Mouse (Mus musculus) neural tube, embryonic 14.5 days (tissue): ENCODE results near the gene Gm27179. TPM values are rescaled to one million over a fixed set of nuclear protein-coding genes. Genes with fewer than 3 reads are reported as not detected.
A peak's percentile ranks its signal among the peaks of the same experiment; 100 is the strongest.
"Not testable (repeated sequence)": the region's sequence is repeated elsewhere in the genome, so short reads cannot be mapped to it uniquely, and the experiment has no call there.

Source experiments
- ATAC-seq: fragments of 200-750 bp; cut with Nextera tagmentation; 2 replicates; pipeline ENCODE4 v1.8.0; 2017; ENCODE audit warnings: low read depth, mild to moderate bottlenecking, moderate TSS enrichment, moderate library complexity
- H3K27ac ChIP-seq: fragments of 300-500 bp; sonication (generic); 2 replicates; pipeline ENCODE4 v1.5.1; 2014; ENCODE audit warnings: low read depth, mild to moderate bottlenecking, control low read depth, low read length, moderate library complexity, mixed read lengths
- H3K27me3 ChIP-seq: fragments of 300-500 bp; sonication (generic); 2 replicates; pipeline ENCODE4 v1.6.1; 2014; ENCODE audit warnings: low read length; ENCODE audit not compliant: control insufficient read depth, insufficient read depth
- H3K36me3 ChIP-seq: fragments of 300-500 bp; sonication (generic); 2 replicates; pipeline ENCODE4 v1.6.1; 2014; ENCODE audit warnings: low read length, mixed read lengths; ENCODE audit not compliant: control insufficient read depth, insufficient read depth
- H3K4me1 ChIP-seq: fragments of 300-500 bp; sonication (generic); 2 replicates; pipeline ENCODE4 v1.6.1; 2014; ENCODE audit warnings: low read length; ENCODE audit not compliant: control insufficient read depth, insufficient read depth
- H3K4me2 ChIP-seq: fragments of 300-500 bp; sonication (generic); 2 replicates; pipeline ENCODE4 v1.6.1; 2014; ENCODE audit warnings: mild to moderate bottlenecking, low read depth, low read length, control low read depth
- H3K4me3 ChIP-seq: fragments of 300-500 bp; sonication (generic); 2 replicates; pipeline ENCODE4 v1.5.1; 2014; ENCODE audit warnings: low read depth, low read length, control low read depth, mixed read lengths
- H3K9ac ChIP-seq: fragments of 300-500 bp; sonication (generic); replicated peaks from 2 replicates; pipeline ENCODE4 v1.6.1; 2014; ENCODE audit warnings: low read depth, mild to moderate bottlenecking, control low read depth, low read length, mixed read lengths
- H3K9me3 ChIP-seq: fragments of 300-500 bp; sonication (generic); 2 replicates; pipeline ENCODE4 v1.6.1; 2016; ENCODE audit warnings: low read length; ENCODE audit not compliant: control insufficient read depth
- WGBS: fragments of 180-500 bp; shearing (Covaris S2); extraction: QIAGEN DNeasy Blood & Tissue Kit; methylation state at CpG from one replicate; pipeline ENCODE4 v1.1.7; 2014; 5-methylcytosine and 5-hydroxymethylcytosine counted together
- polyA plus RNA-seq: library from polyadenylated mRNA; unstranded; fragments of >200 nt; fragmentation: Nextera tagmentation; extraction: Ambion mirVana; gene quantifications from 2 replicates; pipeline ENCODE4 v1.2.1, GENCODE M21; 2014

Gm27179 gene
- not detected in 2 replicates for polyA plus RNA-seq

DNA sequence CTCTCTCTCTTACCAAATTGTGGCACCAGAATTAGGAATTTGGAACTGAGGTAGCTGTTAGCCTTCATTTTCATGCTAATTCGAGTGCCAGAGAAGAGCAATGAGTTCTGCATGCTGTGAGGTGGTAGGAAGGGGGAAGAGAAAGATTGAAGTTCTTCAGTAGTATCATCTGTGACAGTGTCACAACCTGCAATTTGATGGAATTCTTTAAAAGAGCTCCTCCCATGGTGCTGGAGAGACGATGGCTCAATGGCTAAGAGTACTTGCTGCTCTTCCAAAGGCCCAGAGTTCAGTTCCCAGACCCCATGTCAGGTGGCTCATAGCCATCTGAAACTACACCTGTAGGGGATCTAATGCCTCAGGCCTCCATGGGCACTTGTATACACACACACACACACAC lies at the start of gene Gm27179:
Gm27179 (minus strand) TSS at position 101 of the 400 bp plus-strand sequence.
- not testable (repeated sequence) for H3K4me3 ChIP-seq, H3K9ac ChIP-seq, H3K9me3 ChIP-seq, ATAC-seq, H3K27ac ChIP-seq, H3K4me2 ChIP-seq, H3K36me3 ChIP-seq, H3K27me3 ChIP-seq, H3K4me1 ChIP-seq
- WGBS = no CpG with 5 or more reads among the region's 2 CpGs

DNA sequence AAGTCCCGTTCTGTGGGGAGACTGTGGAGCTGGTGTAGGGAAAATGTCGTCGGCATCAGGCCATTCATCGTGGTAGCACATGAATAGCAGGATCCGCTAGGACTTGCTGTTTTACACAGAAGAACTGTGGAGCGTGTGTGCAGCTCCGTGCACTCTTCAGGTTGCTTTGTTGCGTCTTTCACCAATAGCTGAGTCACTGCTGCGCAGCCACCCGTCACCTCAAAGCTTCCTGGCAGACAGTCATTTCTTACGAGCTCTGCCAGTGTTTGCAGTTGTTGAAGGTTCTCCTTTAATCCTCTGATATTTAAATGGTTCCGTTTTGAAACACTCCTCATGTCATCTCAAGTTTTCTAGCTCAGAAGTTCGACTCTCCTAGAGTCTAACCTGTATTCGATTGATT lies 45.2 kb upstream of the Gm27179 start:
- not testable (repeated sequence) for H3K36me3 ChIP-seq, ATAC-seq, H3K4me2 ChIP-seq, H3K4me1 ChIP-seq, H3K4me3 ChIP-seq, H3K27me3 ChIP-seq, H3K9ac ChIP-seq, H3K27ac ChIP-seq, H3K9me3 ChIP-seq
- WGBS = no CpG with 5 or more reads among the region's 14 CpGs

GRCm38 (mm10) chr14:69556820-69557219 lies 44.5 kb upstream of the Gm27179 start:
- not testable (repeated sequence) for ATAC-seq, H3K36me3 ChIP-seq, H3K9me3 ChIP-seq, H3K9ac ChIP-seq, H3K4me3 ChIP-seq, H3K4me2 ChIP-seq, H3K27me3 ChIP-seq, H3K27ac ChIP-seq, H3K4me1 ChIP-seq
- WGBS = no CpG with 5 or more reads among the region's 8 CpGs

- ATAC-seq = peak; percentile 96
- no CpG with 5 or more reads among the region's 68 CpGs for WGBS
- not testable (repeated sequence) for H3K4me2 ChIP-seq, H3K4me1 ChIP-seq, H3K36me3 ChIP-seq, H3K9ac ChIP-seq, H3K27me3 ChIP-seq, H3K27ac ChIP-seq, H3K4me3 ChIP-seq, H3K9me3 ChIP-seq
Measured at GRCm38 (mm10) chr14:69555110-69555831, 42.9 kb upstream of the Gm27179 start, which contains the start of gene Entpd4b. Gene Entpd4b (plus strand): TSS chr14:69555424.

DNA sequence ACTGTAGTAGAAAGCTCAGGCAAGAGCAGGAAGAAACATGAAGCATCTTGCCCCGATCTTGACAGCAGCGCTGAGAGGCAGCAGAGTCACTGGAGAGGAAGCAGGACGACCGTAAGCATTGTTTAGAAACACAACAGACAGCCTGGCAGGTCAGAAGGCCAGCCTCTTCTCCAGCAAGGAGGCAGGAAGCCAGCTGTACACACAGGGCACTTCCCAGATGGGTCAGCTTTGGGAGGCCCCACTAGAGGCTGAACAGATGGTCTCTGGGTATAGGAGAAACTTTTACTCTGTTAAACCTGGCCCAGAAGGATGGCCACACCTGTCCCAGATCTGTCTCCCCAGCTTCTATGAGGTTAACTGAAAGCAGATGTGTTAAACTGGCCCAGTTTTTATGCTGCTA lies 35.0 kb upstream of the Gm27179 start:
- not testable (repeated sequence) for H3K4me3 ChIP-seq, H3K4me2 ChIP-seq, H3K27me3 ChIP-seq, ATAC-seq, H3K27ac ChIP-seq, H3K36me3 ChIP-seq, H3K9ac ChIP-seq, H3K4me1 ChIP-seq, H3K9me3 ChIP-seq
- WGBS = no CpG with 5 or more reads among the region's 4 CpGs

DNA sequence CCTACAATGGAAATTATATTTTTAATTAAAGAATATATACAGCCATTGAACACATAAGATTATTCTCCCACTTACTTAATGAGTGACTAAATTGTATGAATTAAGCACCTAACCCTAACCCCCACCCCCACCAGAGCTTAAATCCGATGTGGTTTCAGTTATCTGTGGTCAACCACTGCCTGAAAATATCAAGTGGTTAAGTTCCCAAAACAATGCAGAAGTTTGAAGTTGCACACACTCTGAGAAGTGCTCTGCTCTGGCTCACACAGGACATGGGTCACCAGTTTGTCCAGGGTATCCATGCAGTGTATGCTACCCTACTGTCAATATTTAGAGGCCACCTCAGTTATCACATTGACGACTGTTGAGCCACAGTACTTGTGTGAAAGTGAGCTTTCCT lies 32.7 kb upstream of the Gm27179 start:
- H3K9ac ChIP-seq, H3K27me3 ChIP-seq, H3K9me3 ChIP-seq, H3K27ac ChIP-seq, H3K4me3 ChIP-seq, ATAC-seq, H3K4me2 ChIP-seq, H3K4me1 ChIP-seq, H3K36me3 ChIP-seq: not testable (repeated sequence)
- WGBS = no CpG with 5 or more reads among the region's 2 CpGs

DNA sequence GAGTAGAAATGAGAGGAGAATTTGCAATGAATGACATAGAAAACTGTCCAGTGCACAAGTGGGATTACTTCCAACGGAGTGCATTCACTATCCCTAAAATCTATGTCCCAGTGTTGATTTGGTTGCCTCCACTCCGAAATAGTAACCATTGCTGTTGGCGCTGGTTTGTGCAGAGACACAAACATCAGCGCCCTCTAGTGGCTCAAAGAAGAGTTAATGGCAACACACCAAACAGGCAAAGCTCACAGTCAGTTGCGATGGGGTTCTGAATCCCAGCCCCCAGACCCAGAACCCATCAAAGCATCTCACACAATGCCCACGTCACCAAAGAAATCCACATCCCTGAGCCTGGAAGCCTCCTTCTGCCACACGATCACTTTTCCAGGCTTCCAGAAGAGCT lies 31.7 kb upstream of the Gm27179 start:
- H3K9me3 ChIP-seq, H3K9ac ChIP-seq, H3K4me3 ChIP-seq, H3K27ac ChIP-seq, H3K36me3 ChIP-seq, H3K4me1 ChIP-seq, ATAC-seq, H3K27me3 ChIP-seq, H3K4me2 ChIP-seq: not testable (repeated sequence)
- WGBS = no CpG with 5 or more reads among the region's 7 CpGs

DNA sequence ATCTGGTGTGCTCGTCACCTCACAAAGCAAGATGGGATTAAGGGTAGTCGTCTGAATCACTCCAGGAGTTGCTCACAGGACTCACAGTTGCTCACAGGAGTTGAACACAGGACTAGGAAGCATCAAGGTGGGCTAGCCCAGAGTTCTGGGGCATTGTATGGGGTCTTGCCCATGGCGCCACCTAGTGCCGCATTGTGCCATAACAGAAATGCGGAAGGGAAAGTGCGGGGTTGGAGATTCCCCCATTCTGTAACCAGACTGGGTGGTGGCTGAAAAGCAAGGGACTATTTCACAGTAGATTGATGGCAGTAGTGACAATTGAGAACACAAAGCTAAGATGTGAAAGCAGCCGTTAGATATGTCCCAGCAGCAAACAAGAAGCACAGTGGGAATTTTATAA lies 30.3 kb upstream of the Gm27179 start:
- not testable (repeated sequence) for H3K4me3 ChIP-seq, H3K36me3 ChIP-seq, H3K27ac ChIP-seq, H3K27me3 ChIP-seq, H3K4me2 ChIP-seq, H3K9ac ChIP-seq, ATAC-seq, H3K4me1 ChIP-seq, H3K9me3 ChIP-seq
- no CpG with 5 or more reads among the region's 7 CpGs for WGBS

- H3K9ac ChIP-seq, H3K4me1 ChIP-seq, H3K4me3 ChIP-seq, H3K27ac ChIP-seq, H3K9me3 ChIP-seq, ATAC-seq, H3K36me3 ChIP-seq, H3K27me3 ChIP-seq, H3K4me2 ChIP-seq: not testable (repeated sequence)
- WGBS = no CpG with 5 or more reads among the region's 5 CpGs
Measured at GRCm38 (mm10) chr14:69540113-69540512, 27.8 kb upstream of the Gm27179 start.
